Mouse (Mus musculus): Measurements from ENCODE around the gene Klf16. TPM values are rescaled to one million over a fixed set of nuclear protein-coding genes. Genes with fewer than 3 reads are reported as not detected.
A peak's percentile ranks its signal among the peaks of the same experiment; 100 is the strongest.

The Klf16 gene
- total RNA-seq, 2 experiments from 2014 or later, result 57.3 to 57.6 TPM

- DNase-seq (ENCODE audit: extremely low spot score in 1 of 2, low spot score in 1 of 2), result peak; percentile 40 to 66
These were observed 28.6 kb downstream of the Klf16 start for GRCm38 (mm10) chr10:80548428-80549006.

- no peak for DNase-seq (ENCODE audit: extremely low spot score in 1 of 2, low spot score in 1 of 2)
These were observed 29.6 kb downstream of the Klf16 start for GRCm38 (mm10) chr10:80547539-80547938.

GRCm38 (mm10) chr10:80546945-80547344 is 30.2 kb downstream of the Klf16 start:
- no peak for DNase-seq (ENCODE audit: extremely low spot score in 1 of 2, low spot score in 1 of 2)

GRCm38 (mm10) chr10:80545590-80545989 is 31.5 kb downstream of the Klf16 start:
- no peak for DNase-seq (ENCODE audit: extremely low spot score in 1 of 2, low spot score in 1 of 2)

DNA sequence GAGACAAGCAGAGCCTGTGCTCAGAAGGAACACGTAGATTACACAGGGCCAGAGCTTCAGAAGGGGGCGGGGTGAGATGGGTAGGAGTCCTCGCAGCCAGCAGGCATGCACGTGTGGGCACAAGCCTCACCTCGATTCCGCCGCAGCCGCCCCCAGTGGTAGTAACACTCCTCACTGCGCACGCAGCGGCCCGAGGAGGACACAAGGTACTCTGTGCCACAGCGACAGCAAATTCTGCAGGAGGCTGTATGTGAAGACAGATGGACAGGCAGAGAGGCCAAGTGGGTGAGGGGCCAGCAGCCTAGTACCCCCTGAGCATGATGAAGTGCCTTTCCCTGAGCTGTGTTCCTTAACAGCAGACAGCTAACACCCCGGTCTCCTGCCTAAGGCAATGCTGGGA is 33.2 kb downstream of the Klf16 start:
- DNase-seq (ENCODE audit: extremely low spot score in 1 of 2, low spot score in 1 of 2), result no peak

GRCm38 (mm10) chr10:80539493-80539892 is 37.6 kb downstream of the Klf16 start:
- no peak for DNase-seq (ENCODE audit: extremely low spot score in 1 of 2, low spot score in 1 of 2)

DNA sequence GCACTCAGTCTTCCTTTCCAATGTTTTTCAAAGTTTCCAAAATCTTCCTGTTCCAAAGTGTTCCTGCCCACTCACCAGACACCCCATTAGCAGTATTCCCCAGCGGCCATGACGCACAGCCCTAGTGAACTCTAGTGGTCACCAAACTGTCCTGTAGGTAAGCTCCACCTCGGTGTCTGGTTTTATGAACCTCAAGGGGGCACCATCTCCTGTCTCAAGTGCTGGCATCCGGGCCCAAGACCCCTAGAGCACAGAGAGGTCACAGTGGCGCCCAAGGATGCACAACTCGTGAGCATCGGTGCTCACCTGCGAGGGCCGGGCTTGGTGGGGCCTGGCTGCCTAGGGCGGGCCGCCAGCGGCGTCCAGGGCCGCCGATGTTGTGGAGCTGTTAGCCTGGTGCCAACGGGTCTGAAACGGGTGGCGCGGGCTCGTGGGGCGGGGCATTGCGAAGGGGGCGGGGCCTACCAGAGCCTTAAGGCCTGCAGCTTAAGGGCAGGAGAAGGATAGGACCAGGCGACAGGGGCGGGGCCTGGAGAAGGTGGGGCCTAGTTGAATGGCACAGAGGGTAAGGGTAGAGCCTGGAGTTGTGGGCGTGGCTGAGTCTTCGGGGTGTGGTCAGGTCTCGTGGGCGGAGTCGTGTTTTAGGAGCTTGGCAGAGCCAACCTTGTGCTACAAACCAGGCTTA is 38.3 kb downstream of the Klf16 start, which contains the start of gene Atp8b3:
Atp8b3 (minus strand) TSS at position 415 of the 685 bp plus-strand sequence.
- no peak for DNase-seq (ENCODE audit: extremely low spot score in 1 of 2, low spot score in 1 of 2)

GRCm38 (mm10) chr10:80538180-80538579 is 38.9 kb downstream of the Klf16 start:
- DNase-seq (ENCODE audit: extremely low spot score in 1 of 2, low spot score in 1 of 2), result no peak

- DNase-seq (ENCODE audit: extremely low spot score in 1 of 2, low spot score in 1 of 2), result no peak
These were observed 41.4 kb downstream of the Klf16 start for GRCm38 (mm10) chr10:80535711-80536110.

DNA sequence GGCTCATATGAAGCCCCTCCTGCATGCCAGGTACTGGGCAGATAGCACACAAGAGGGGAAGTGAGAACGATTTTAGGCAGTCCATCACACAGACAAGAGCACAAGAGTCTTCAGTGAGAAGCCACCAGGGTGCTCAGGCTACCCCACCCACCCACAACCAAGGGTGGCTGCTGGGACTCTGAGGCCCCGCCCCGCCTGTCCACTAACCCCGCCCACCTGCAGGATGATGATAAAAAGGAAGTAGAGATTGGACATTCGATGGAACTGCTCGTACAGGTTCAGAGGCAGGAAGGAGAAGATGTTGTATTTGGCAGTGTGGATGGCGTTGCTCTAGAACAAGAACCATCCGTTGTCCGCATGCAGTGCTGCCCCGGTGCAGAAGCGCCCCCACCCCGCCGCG is 42.0 kb downstream of the Klf16 start:
- no peak for DNase-seq (ENCODE audit: extremely low spot score in 1 of 2, low spot score in 1 of 2)

DNA sequence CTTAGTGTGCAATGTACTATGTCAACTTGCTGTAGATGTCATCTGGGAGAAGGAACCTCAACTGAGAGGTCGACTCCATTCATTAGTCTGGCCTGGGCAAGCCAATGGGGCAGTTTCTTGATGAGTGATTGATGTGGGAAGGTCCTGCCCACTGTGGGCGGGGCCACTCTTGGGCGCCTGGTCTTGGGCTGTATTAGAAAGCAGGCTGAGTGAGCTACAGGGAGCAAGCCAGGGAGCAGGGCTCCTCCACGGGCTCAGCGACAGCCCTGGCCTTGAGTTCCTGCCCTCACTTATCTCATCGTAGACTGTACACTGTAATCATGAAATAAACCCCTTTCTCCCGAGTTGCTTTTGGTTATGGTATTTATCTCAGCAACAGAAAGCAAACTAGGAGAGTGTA is 43.4 kb downstream of the Klf16 start:
- no peak for DNase-seq (ENCODE audit: extremely low spot score in 1 of 2, low spot score in 1 of 2)

- no peak for DNase-seq (ENCODE audit: extremely low spot score in 1 of 2, low spot score in 1 of 2)
These were observed 44.3 kb downstream of the Klf16 start for GRCm38 (mm10) chr10:80532783-80533182.

- DNase-seq (ENCODE audit: extremely low spot score in 1 of 2, low spot score in 1 of 2), result no peak
These were observed 50.9 kb downstream of the Klf16 start for GRCm38 (mm10) chr10:80526172-80526571.

GRCm38 (mm10) chr10:80523299-80523698 is 53.8 kb downstream of the Klf16 start:
- DNase-seq (ENCODE audit: extremely low spot score in 1 of 2, low spot score in 1 of 2), result no peak

DNA sequence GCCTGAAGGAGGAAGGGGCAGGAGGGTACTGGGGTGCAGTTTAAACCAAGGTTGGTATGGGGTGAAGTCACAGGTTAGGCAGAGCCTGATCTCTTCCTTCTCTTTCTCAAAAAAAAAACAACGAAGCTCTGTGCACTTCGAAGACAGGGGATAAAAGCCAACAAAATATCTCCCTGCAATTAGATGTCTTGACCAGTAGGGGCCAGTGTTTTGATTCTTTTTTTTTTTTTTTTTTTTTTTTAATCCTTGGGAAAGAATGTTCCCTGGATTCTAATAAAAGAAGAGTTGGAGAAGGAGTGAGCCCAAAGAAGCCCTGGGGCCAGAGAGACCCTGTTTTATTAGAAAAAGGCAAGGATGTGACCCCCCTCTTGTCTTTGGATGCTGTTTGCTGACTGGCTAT is 57.8 kb downstream of the Klf16 start:
- DNase-seq (ENCODE audit: extremely low spot score in 1 of 2, low spot score in 1 of 2), result no peak

Small RNA genes lying within 50 kb of the gene (microRNA-seq; reads per million reads assigned to microRNA genes)
- gene Mir6912, result 1.8 to 2.4 reads per million in 2 experiments

Other genes with a start within 250 kb of the Klf16 start
- gene Pcsk4, start 247.8 kb downstream of the Klf16 start, total RNA-seq (2021), result 1 to 10 TPM; 2.3 to 2.8 TPM
- gene Reep6, start 247.4 kb downstream of the Klf16 start, total RNA-seq (2021), result 10 to 100 TPM in 1 of 2 experiments, 1 to 10 TPM in 1; 9.7 to 10.6 TPM
- gene Adamtsl5, start 228.9 kb downstream of the Klf16 start, total RNA-seq (2021), result 1 to 10 TPM; 3.8 to 5.5 TPM
- 10 to 100 TPM; 14.6 to 16.9 TPM for gene Plk5, start 220.9 kb downstream of the Klf16 start, total RNA-seq (2021)
- gene Mex3d, start 189.7 kb downstream of the Klf16 start, total RNA-seq (2021), result 10 to 100 TPM; 18.9 to 19.3 TPM
- gene Mbd3, start 177.8 kb downstream of the Klf16 start, total RNA-seq (2021), result 100 to 1,000 TPM; 138 to 159 TPM
- gene Uqcr11, start 170.5 kb downstream of the Klf16 start, total RNA-seq (2021), result 100 to 1,000 TPM; 520 to 551 TPM
- 10 to 100 TPM; 26.9 to 32.1 TPM for gene Tcf3, start 143.7 kb downstream of the Klf16 start, total RNA-seq (2021)
- gene Onecut3, start 82.5 kb downstream of the Klf16 start, total RNA-seq (2021), result not detected
- under 1 TPM; 0.19 to 0.47 TPM for gene Atp8b3, start 38.2 kb downstream of the Klf16 start, total RNA-seq (2021)
- 10 to 100 TPM; 45.2 to 54.6 TPM for gene Rexo1, start 15.8 kb downstream of the Klf16 start, total RNA-seq (2021)
- 100 to 1,000 TPM; 184 to 192 TPM for gene Abhd17a, start 13.0 kb upstream of the Klf16 start, total RNA-seq (2021)
- gene Scamp4, start 25.6 kb upstream of the Klf16 start, total RNA-seq (2021), result 10 to 100 TPM; 44.1 to 45.5 TPM
- gene Adat3, start 25.6 kb upstream of the Klf16 start, total RNA-seq (2021), result 1 to 10 TPM; 1.7 to 1.8 TPM
- 1 to 10 TPM; 2.4 to 3.4 TPM for gene Gm49322, start 28.7 kb upstream of the Klf16 start, total RNA-seq (2021)
- gene Csnk1g2, start 45.5 kb upstream of the Klf16 start, total RNA-seq (2021), result 100 to 1,000 TPM; 208 to 236 TPM
- gene Btbd2, start 79.8 kb upstream of the Klf16 start, total RNA-seq (2021), result 100 to 1,000 TPM; 103 to 107 TPM
- gene Mknk2, start 100.8 kb upstream of the Klf16 start, total RNA-seq (2021), result 10 to 100 TPM; 45.0 to 50.9 TPM
- 10 to 100 TPM; 13.0 to 13.6 TPM for gene Mob3a, start 124.7 kb upstream of the Klf16 start, total RNA-seq (2021)
- gene Izumo4, start 124.9 kb upstream of the Klf16 start, total RNA-seq (2021), result 10 to 100 TPM; 46.4 to 61.7 TPM
- 100 to 1,000 TPM; 128 to 143 TPM for gene Ap3d1, start 164.9 kb upstream of the Klf16 start, total RNA-seq (2021)
- 10 to 100 TPM; 39.9 to 60.6 TPM for gene Dot1l, start 177.9 kb upstream of the Klf16 start, total RNA-seq (2021)
- gene Sf3a2, start 220.9 kb upstream of the Klf16 start, total RNA-seq (2021), result 10 to 100 TPM; 46.2 to 52.0 TPM
- 10 to 100 TPM; 63.6 to 71.6 TPM for gene Plekhj1, start 221.3 kb upstream of the Klf16 start, total RNA-seq (2021)
- gene Amh, start 227.9 kb upstream of the Klf16 start, total RNA-seq (2021), result 1 to 10 TPM; 2.3 to 3.2 TPM
- 1 to 10 TPM; 2.5 to 3.5 TPM for gene Jsrp1, start 236.2 kb upstream of the Klf16 start, total RNA-seq (2021)
- 100 to 1,000 TPM; 491 to 550 TPM for gene Oaz1, start 249.3 kb upstream of the Klf16 start, total RNA-seq (2021)